Mouse (Mus musculus): Measurements from ENCODE around the gene Upb1.
"Not testable (repeated sequence)": the region's sequence is repeated elsewhere in the genome, so short reads cannot be mapped to it uniquely, and the experiment has no call there.

Gene Upb1

GRCm38 (mm10) chr10:75451036-75451786 is 50.3 kb downstream of the Upb1 start:
- DNase-seq (ENCODE audit: extremely low read depth, low read depth) = no peak

GRCm38 (mm10) chr10:75456061-75456831 is 55.3 kb downstream of the Upb1 start:
- not testable (repeated sequence) for DNase-seq (ENCODE audit: extremely low read depth, low read depth)

- no peak for DNase-seq (ENCODE audit: extremely low read depth, low read depth)
Observed at GRCm38 (mm10) chr10:75457852-75458251, 56.9 kb downstream of the Upb1 start.

- DNase-seq (ENCODE audit: extremely low read depth, low read depth) = no peak
Observed at GRCm38 (mm10) chr10:75458329-75458728, 57.4 kb downstream of the Upb1 start.

GRCm38 (mm10) chr10:75462728-75463127 is 61.8 kb downstream of the Upb1 start:
- no peak for DNase-seq (ENCODE audit: extremely low read depth, low read depth)

GRCm38 (mm10) chr10:75465781-75466550 is 65.1 kb downstream of the Upb1 start:
- DNase-seq (ENCODE audit: extremely low read depth, low read depth) = no peak

- DNase-seq (ENCODE audit: extremely low read depth, low read depth) = peak; percentile 68
Observed at GRCm38 (mm10) chr10:75473411-75473810, 72.5 kb downstream of the Upb1 start.

GRCm38 (mm10) chr10:75474571-75474970 is 73.7 kb downstream of the Upb1 start:
- no peak for DNase-seq (ENCODE audit: extremely low read depth, low read depth)

- DNase-seq (ENCODE audit: extremely low read depth, low read depth) = not testable (repeated sequence)
Observed at GRCm38 (mm10) chr10:75475139-75475850, 74.4 kb downstream of the Upb1 start.

- DNase-seq (ENCODE audit: extremely low read depth, low read depth) = no peak
Observed at GRCm38 (mm10) chr10:75477034-75477433, 76.1 kb downstream of the Upb1 start.

- DNase-seq (ENCODE audit: extremely low read depth, low read depth) = no peak
Observed at GRCm38 (mm10) chr10:75479955-75480354, 79.0 kb downstream of the Upb1 start.

GRCm38 (mm10) chr10:75481703-75482102 is 80.8 kb downstream of the Upb1 start:
- DNase-seq (ENCODE audit: extremely low read depth, low read depth) = no peak

- no peak for DNase-seq (ENCODE audit: extremely low read depth, low read depth)
Observed at GRCm38 (mm10) chr10:75482271-75482670, 81.4 kb downstream of the Upb1 start.

- DNase-seq (ENCODE audit: extremely low read depth, low read depth) = no peak
Observed at GRCm38 (mm10) chr10:75482919-75483483, 82.1 kb downstream of the Upb1 start.

GRCm38 (mm10) chr10:75484066-75484465 is 83.2 kb downstream of the Upb1 start:
- DNase-seq (ENCODE audit: extremely low read depth, low read depth) = no peak

GRCm38 (mm10) chr10:75484767-75485166 is 83.9 kb downstream of the Upb1 start:
- DNase-seq (ENCODE audit: extremely low read depth, low read depth) = no peak

- DNase-seq (ENCODE audit: extremely low read depth, low read depth) = peak; percentile 47
Observed at GRCm38 (mm10) chr10:75486086-75486979, 85.4 kb downstream of the Upb1 start.

GRCm38 (mm10) chr10:75487131-75487530 is 86.2 kb downstream of the Upb1 start:
- no peak for DNase-seq (ENCODE audit: extremely low read depth, low read depth)

- peak; percentile 26 for DNase-seq (ENCODE audit: extremely low read depth, low read depth)
Observed at GRCm38 (mm10) chr10:75489522-75489921, 88.6 kb downstream of the Upb1 start.

- DNase-seq (ENCODE audit: extremely low read depth, low read depth) = no peak
Observed at GRCm38 (mm10) chr10:75490731-75491130, 89.8 kb downstream of the Upb1 start.

Measured in MEL-GATA-1-ER (cell line).